14 mouse cellular contexts compared by ENCODE assay signal in the genomic region with DNA sequence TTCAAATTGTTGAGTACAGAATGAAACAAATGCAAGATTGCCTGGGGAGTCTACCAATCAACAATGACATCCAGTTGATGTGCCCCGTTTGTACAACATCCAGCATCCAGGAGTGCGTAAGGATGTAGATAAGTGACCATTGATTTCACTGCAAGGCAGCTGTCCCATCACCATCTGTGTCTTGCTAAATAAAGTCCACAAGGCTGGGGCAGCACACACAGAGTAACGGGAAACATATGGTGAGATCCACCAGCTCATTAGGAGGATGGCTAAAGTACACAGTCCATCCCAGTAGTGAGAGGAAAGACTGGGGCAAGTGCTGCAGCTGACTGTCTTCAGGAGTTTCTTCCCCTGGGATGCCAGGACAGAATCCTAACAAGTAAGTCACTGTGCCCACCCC.
"Had no signal": no experiment of that assay in that cellular context is flagged by ENCODE, and none has a peak within 500 bp of the region (broad histone marks: within the 10 kb centered on the region; RNA-seq: fewer than 3 reads in every experiment).

No protein-coding gene starts in this region.

- H3K4me3 ChIP-seq: limb, embryonic 10.5 days; liver, embryonic 15.5 days; megakaryocyte, embryonic 14.5 days; midbrain, embryonic 12.5 days; neural tube, embryonic 13.5 days had no signal

- H3K4me2 ChIP-seq: liver, embryonic 11.5 days; liver, embryonic 15.5 days; midbrain, embryonic 12.5 days; neural tube, embryonic 13.5 days had no signal

- H3K9ac ChIP-seq: liver, embryonic 15.5 days; midbrain, embryonic 12.5 days; neural tube, embryonic 13.5 days had no signal

- DNase-seq: kidney, postnatal 10 days; kidney, postnatal 4 days; lung, adult 2 months; lung, postnatal 10 days; thymus, postnatal 4 days had no signal

- ATAC-seq: midbrain, embryonic 16.5 days had no signal

- H3K27ac ChIP-seq: limb, embryonic 10.5 days; liver, embryonic 15.5 days; macrophage; midbrain, embryonic 12.5 days; neural tube, embryonic 13.5 days; stomach, postnatal 0 days had no signal

- H3K4me1 ChIP-seq: limb, embryonic 10.5 days; liver, embryonic 15.5 days; megakaryocyte, embryonic 14.5 days; midbrain, embryonic 12.5 days; neural tube, embryonic 13.5 days had no signal

- H3K9me3 ChIP-seq: limb, embryonic 10.5 days; liver, embryonic 15.5 days; midbrain, embryonic 12.5 days; neural tube, embryonic 13.5 days had no signal

- H3K27me3 ChIP-seq: liver, embryonic 15.5 days; megakaryocyte, embryonic 14.5 days; midbrain, embryonic 12.5 days; neural tube, embryonic 13.5 days had no signal

- H3K36me3 ChIP-seq: limb, embryonic 10.5 days; liver, embryonic 15.5 days; midbrain, embryonic 12.5 days; neural tube, embryonic 13.5 days had no signal
